Mouse (Mus musculus): ENCODE measurements around the gene Ccdc160. TPM values are rescaled to one million over a fixed set of nuclear protein-coding genes. Genes with fewer than 3 reads are reported as not detected.

Ccdc160 gene
- polyA plus RNA-seq, 1 experiment = not detected

DNA sequence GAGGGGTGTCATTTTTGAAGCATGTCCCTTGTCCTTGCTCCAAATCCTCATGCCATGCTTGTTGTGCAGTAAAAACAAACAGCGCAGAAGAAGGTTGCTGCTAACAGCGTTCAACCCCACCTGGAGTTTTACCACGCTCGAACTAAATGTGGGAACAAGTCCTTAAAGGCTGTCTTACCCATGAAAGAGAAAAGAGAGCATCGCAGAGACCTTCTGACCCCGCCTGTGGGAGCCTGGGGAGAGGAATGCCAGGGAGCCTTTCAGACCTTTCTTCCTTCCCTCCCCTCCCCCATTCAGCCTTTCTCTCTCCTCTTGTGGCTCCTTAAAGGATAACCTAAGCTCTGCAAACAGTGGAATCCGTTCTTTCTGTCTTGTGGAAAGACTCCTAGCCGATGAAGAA, 4.8 kb downstream of the Ccdc160 start:
- H3K27ac ChIP-seq (ENCODE audit: control insufficient read depth, insufficient read depth, low read depth, low read length, poor library complexity) = no peak overlapping the region
- 65% methylated on average over 8 of the region's 8 CpGs for WGBS
- no peak for TF ChIP-seq CTCF (IDR thresholded peaks at IDR 0.05; ENCODE audit: control insufficient read depth, insufficient read depth, low read length)
- no peak overlapping the region for H3K4me3 ChIP-seq (replicated peaks; ENCODE audit: control insufficient read depth, low read depth, low read length)
- no peaks in the 10 kb centered on the region for H3K4me1 ChIP-seq (ENCODE audit: control insufficient read depth, insufficient read depth, low read length)

DNA sequence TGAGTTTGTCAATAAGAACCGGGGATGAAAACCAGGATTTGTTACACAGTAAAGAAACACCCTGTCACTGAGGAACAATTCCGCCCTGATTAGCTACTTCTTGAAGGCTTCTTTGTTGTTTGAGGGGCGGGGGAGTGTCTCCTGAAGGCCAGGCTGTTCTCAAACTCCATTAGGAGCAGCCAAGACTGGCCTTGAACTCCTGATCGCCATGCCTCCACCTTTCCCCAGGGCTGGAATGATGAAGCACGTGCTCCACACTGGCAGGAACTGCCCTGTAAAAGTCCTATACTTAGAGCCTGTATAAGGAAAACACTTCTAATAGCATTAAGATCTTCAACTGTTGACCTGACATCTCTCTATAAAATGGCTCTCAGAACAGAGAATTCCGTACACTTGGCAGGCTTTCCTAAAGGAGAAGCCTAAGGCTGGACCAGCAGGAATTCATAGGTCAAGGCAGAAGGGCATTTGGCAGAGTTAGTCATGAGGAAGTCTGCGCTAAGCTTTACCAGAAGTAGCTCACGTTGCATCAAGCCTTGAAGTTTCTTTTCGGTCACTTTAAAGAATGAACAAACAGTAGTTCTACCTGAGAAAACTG, 6.1 kb downstream of the Ccdc160 start:
- no peaks in the 10 kb centered on the region for H3K4me1 ChIP-seq (ENCODE audit: control insufficient read depth, insufficient read depth, low read length)
- TF ChIP-seq POLR2A (IDR thresholded peaks at IDR 0.05; ENCODE audit: borderline replicate concordance, control insufficient read depth, low read depth, low read length) = no peak
- TF ChIP-seq CTCF (IDR thresholded peaks at IDR 0.05; ENCODE audit: control insufficient read depth, insufficient read depth, low read length) = no peak
- 64% methylated on average over 9 of the region's 9 CpGs for WGBS
- no peak overlapping the region for H3K4me3 ChIP-seq (replicated peaks; ENCODE audit: control insufficient read depth, low read depth, low read length)
- no peak overlapping the region for H3K27ac ChIP-seq (ENCODE audit: control insufficient read depth, insufficient read depth, low read depth, low read length, poor library complexity)

DNA sequence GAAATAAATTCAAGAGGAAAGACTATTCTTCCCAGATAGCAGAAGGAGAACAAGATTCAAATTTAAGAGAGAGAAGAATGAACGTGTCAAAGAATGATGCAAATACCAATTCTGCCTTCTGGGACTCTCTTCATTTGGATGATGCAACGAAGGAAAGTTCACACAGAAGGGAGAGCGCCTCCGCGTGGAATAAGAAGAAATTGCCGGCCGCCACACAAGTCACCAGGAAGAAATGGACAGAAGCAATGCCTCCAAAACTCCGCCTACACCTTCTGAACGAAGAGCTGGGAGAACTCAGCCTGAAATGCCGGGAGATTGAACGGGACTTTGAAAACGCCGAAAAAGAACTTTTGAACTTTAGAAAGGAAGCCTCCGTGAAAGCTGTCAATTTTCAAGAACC, 7.3 kb downstream of the Ccdc160 start:
- TF ChIP-seq CTCF (IDR thresholded peaks at IDR 0.05; ENCODE audit: control insufficient read depth, insufficient read depth, low read length) (no peak), POLR2A (IDR thresholded peaks at IDR 0.05; ENCODE audit: borderline replicate concordance, control insufficient read depth, low read depth, low read length) (no peak)
- H3K27ac ChIP-seq (ENCODE audit: control insufficient read depth, insufficient read depth, low read depth, low read length, poor library complexity) = no peak overlapping the region
- no peak overlapping the region for H3K4me3 ChIP-seq (replicated peaks; ENCODE audit: control insufficient read depth, low read depth, low read length)
- 74% methylated on average over 14 of the region's 14 CpGs for WGBS
- H3K4me1 ChIP-seq (ENCODE audit: control insufficient read depth, insufficient read depth, low read length) = no peaks in the 10 kb centered on the region

DNA sequence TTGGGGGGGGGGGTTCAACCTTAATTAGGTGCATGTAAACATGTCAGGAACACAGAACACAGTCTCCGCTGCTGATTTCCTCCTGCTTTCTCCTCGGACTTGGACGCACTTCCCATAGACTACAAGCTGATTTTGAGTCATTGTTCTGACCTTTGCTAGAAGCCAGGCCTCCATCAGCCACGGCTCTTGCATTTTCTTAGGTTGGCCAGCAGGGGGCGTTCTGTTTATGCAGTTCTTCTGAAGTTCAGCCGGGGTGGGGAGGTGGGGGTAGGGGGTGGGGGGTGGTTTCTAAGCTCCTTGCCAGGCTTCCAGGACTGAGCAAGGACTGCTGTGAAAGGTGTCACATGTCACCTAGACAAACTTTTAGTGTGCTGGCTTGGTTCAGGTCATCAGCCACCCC, 8.6 kb downstream of the Ccdc160 start:
- TF ChIP-seq CTCF (IDR thresholded peaks at IDR 0.05; ENCODE audit: control insufficient read depth, insufficient read depth, low read length) = no peak
- no peak for TF ChIP-seq POLR2A (IDR thresholded peaks at IDR 0.05; ENCODE audit: borderline replicate concordance, control insufficient read depth, low read depth, low read length)
- WGBS = 24% methylated on average over 6 of the region's 6 CpGs
- Histone ChIP-seq H3K4me3 (replicated peaks; ENCODE audit: control insufficient read depth, low read depth, low read length) (no peak overlapping the region), H3K27ac (ENCODE audit: control insufficient read depth, insufficient read depth, low read depth, low read length, poor library complexity) (no peak overlapping the region), H3K4me1 (ENCODE audit: control insufficient read depth, insufficient read depth, low read length) (no peaks in the 10 kb centered on the region)

DNA sequence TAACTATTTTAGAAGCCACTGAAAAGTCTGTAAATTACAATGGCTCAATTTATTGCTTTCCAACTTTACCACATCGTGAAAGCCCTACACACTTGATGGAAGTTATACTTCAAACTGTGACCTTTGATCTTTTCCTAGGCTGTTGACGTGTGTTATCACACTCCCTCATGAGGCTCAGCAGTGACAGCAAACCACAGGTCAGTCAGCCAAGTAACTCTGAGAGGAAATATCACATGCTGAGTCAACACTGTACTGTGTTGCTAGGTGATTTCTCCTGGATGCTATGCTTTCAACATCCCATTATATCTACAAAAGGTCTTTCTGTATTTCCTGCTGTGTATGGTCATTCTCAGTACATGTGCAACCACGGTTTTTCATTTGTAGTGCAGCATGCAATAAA, 28.3 kb downstream of the Ccdc160 start:
- 26% methylated on average over 3 of the region's 3 CpGs for WGBS
- Histone ChIP-seq H3K27ac (ENCODE audit: control insufficient read depth, insufficient read depth, low read depth, low read length, poor library complexity) (no peak overlapping the region), H3K4me3 (replicated peaks; ENCODE audit: control insufficient read depth, low read depth, low read length) (no peak overlapping the region), H3K4me1 (ENCODE audit: control insufficient read depth, insufficient read depth, low read length) (no peaks in the 10 kb centered on the region)
- no peak for TF ChIP-seq CTCF (IDR thresholded peaks at IDR 0.05; ENCODE audit: control insufficient read depth, insufficient read depth, low read length)
- TF ChIP-seq POLR2A (IDR thresholded peaks at IDR 0.05; ENCODE audit: borderline replicate concordance, control insufficient read depth, low read depth, low read length) = no peak

Other genes with a start within 250 kb of the Ccdc160 start
- gene Gpc3, start 177.2 kb upstream of the Ccdc160 start, polyA plus RNA-seq (2011; ENCODE audit: insufficient read depth, insufficient read length, low replicate concordance, missing spikeins) = 3.2 TPM in 1 of 2 replicates, not detected in the other
- gene Phf6, start 121.1 kb downstream of the Ccdc160 start, polyA plus RNA-seq (2011; ENCODE audit: insufficient read depth, insufficient read length, low replicate concordance, missing spikeins) = 7.0 TPM in 2 replicates
- 68.6 and 73.2 TPM in 2 replicates for gene Hprt, start 196.9 kb downstream of the Ccdc160 start, polyA plus RNA-seq (2011; ENCODE audit: insufficient read depth, insufficient read length, low replicate concordance, missing spikeins)